Mouse (Mus musculus) megakaryocyte, embryonic 14.5 days (primary cell): ENCODE data around the gene Ech1.

Experiments
- FLI1 ChIP-seq: IDR thresholded peaks from 2 replicates; pipeline ENCODE4 v1.6.1; 2012; ENCODE audit warnings: low read length, inconsistent platforms, mixed read lengths
- GATA1 ChIP-seq: IDR thresholded peaks from 3 replicates; pipeline ENCODE4 v1.6.1; 2012; ENCODE audit warnings: mixed read lengths, low read length, inconsistent platforms, borderline replicate concordance

DNA sequence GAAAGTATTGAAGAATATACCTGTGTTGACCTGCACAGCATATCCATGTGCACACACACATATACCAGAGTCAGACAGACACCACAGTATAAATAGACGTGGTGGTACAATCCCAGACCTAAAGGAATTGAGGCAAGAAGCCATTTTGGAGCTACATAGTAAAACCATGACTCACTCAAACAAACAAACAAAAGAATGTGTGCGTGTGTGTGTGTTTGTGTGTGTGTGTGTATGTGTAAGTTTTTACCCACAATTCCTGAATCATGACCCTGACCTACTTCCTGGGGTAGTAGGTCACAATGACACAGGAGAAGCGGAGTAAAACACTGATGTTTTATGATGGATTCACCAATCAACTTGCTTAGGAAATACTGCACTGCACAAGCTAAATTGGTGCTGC, 23.6 kb upstream of the Ech1 start:
- TF ChIP-seq GATA1 (no peak), FLI1 (no peak)
